Mouse (Mus musculus) forelimb bud, embryonic 11.5 days (tissue): ENCODE data around the gene Gm21698.
"Not testable (repeated sequence)": the region's sequence is repeated elsewhere in the genome, so short reads cannot be mapped to it uniquely, and the experiment has no call there.

Experiments used
- DNase-seq: peaks from one replicate; pipeline ENCODE4 v3.0.0-alpha.2; 2012; ENCODE audit warnings: low read depth, low spot score

The Gm21698 gene

GRCm38 (mm10) chr5:25988550-25988949 lies at the start of gene Gm21698:
TSS of gene Gm21698 (minus strand) at chr5:25988650.
- not testable (repeated sequence) for DNase-seq

DNA sequence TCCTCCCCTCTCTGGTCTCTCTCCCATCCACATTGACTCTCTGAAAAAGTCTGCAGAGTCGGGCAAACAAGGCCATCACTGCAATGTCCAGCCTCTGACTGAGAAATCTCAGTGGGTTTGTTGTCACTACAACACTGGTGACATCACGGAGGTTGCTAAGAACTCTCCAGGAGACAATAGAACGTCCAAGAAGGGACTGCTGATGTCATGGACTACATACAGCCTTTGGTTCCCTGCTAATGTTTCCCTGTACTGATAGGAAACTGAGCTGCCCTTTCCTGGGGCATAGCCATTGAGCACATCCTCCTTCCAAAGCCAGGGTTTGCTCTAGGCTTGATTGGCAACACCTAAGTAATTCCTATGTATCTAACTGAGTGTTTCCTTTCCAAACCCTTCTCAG lies 34.4 kb upstream of the Gm21698 start, which contains the start of gene Gm5862:
Gene Gm5862, minus strand, starts transcription at position 101 of the 400 bp plus-strand sequence.
- not testable (repeated sequence) for DNase-seq

DNA sequence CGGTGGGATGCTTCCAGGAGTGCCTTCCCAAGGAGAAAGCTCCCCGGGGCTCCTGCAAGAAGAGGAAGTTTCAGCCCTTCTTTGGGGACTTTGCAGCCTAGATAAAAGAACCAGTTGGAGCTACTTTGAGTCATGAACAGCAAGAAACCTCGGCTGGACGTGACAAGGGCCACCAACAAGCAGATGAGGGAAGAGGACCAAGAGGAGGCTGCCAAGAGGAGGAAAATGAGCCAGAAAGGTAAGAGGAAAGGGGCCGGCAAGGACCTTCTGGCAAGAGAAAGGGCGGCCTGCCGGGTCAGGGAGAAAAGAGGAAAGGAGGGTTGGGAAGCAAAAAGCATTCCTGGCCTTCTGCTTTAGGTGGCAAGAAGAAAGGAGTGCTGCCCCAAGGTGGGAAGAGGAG lies 19.2 kb upstream of the Gm21698 start:
- not testable (repeated sequence) for DNase-seq

- peak; percentile 31 for DNase-seq
Measured at GRCm38 (mm10) chr5:26006937-26007695, 18.7 kb upstream of the Gm21698 start.

- not testable (repeated sequence) for DNase-seq
Measured at GRCm38 (mm10) chr5:26004698-26005097, 16.2 kb upstream of the Gm21698 start, which contains the start of gene Gm1979. TSS of gene Gm1979 (minus strand) at chr5:26004798.

- not testable (repeated sequence) for DNase-seq
Measured at GRCm38 (mm10) chr5:25972563-25972962, 15.9 kb downstream of the Gm21698 start, which contains the start of gene Gm21680. TSS of gene Gm21680 (minus strand) at chr5:25972663.

DNA sequence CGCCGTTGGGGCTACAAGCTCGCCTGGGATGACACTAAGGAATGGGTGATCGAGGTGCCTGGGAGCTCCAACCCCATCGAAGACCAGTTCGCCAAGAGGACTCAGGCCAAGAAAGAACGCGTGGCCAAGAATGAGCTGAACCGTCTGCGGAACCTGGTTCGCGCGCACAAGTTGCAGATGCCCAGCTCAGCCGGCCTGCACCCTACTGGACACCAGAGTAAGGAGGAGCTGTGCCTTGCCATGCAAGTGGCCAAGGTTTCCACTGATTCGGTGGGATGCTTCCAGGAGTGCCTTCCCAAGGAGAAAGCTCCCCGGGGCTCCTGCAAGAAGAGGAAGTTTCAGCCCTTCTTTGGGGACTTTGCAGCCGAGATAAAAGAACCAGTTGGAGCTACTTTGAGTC lies 31.4 kb downstream of the Gm21698 start:
- not testable (repeated sequence) for DNase-seq

GRCm38 (mm10) chr5:25956611-25957010 lies 31.8 kb downstream of the Gm21698 start:
- DNase-seq, result not testable (repeated sequence)

- not testable (repeated sequence) for DNase-seq
Measured at GRCm38 (mm10) chr5:25954317-25954716, 34.1 kb downstream of the Gm21698 start, which contains the start of gene Gm21671. TSS of gene Gm21671 (minus strand) at chr5:25954417.

DNA sequence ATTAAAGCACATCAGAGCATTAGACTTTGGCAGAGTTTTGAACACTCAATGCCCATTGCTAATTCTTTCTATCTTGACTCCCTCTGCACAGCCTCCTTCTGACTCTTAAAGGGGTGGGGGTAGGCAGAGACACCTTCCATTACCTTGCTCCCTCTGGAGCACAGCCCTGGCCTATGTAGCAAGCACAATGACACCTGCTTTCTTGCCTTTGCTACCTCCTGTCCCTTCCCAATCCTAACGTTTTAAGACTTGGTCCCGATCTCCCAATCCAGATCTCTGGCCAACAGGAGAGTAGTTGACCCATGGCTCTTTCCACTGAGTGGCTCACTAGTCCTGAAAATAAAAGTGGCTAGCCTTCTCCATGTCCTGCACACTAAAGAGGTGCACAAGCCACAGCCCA lies 43.1 kb downstream of the Gm21698 start:
- not testable (repeated sequence) for DNase-seq

- DNase-seq, result not testable (repeated sequence)
Measured at GRCm38 (mm10) chr5:25942281-25942680, 46.2 kb downstream of the Gm21698 start, which contains the start of gene Gm21663. TSS of gene Gm21663 (minus strand) at chr5:25942381.
